Mouse (Mus musculus) liver, adult 2 months (tissue): Measurements from ENCODE around the gene Slc4a8.

ENCODE experiments used
- CTCF ChIP-seq: fragments of 200-500 bp; IDR thresholded peaks from 2 replicates; pipeline ENCODE4 v1.5.1; 2011; ENCODE audit warnings: low read depth, low read length, control low read depth
- POLR2A ChIP-seq: fragments of 200-500 bp; IDR thresholded peaks from 2 replicates; pipeline ENCODE4 v1.6.1; 2011; ENCODE audit warnings: low read length, control low read depth; ENCODE audit not compliant: insufficient read depth; ENCODE audit errors: extremely low read depth

- TF ChIP-seq POLR2A (no peak), CTCF (no peak)
Measured at GRCm38 (mm10) chr15:100719217-100719616, 42.3 kb upstream of the Slc4a8 start.
